Mouse (Mus musculus) spleen, adult 2 months (tissue): Measurements from ENCODE around the gene Nos1ap.

Source experiments
- CTCF ChIP-seq: fragments of 200-500 bp; IDR thresholded peaks from 2 replicates; pipeline ENCODE4 v1.5.1; 2011; ENCODE audit warnings: mild to moderate bottlenecking, inconsistent platforms; ENCODE audit not compliant: insufficient read depth, insufficient read length, insufficient replicate concordance; ENCODE audit errors: extremely low read depth
- POLR2A ChIP-seq: fragments of 200-500 bp; IDR thresholded peaks from 2 replicates; pipeline ENCODE4 v1.6.1; 2011; ENCODE audit warnings: low read depth, low read length, inconsistent platforms

DNA sequence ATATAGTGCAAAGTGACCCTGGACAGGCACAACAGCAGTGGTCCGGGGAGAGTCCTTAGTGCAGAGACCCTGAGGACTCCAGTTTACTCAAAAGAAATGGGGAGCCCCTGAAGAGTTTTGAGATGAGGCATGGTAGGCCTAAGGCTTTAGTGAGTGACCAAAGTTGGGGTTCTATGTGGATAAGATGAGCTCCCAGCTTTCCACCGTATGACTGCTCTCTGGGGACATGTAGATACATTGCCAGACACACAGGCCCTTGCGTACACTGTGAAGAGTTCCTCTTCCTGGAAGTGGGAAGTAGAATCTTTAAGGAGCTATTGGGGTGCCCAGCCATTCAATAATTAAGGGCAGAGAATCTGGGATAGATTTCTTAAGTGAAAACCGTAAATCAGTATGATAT, 90.2 kb downstream of the Nos1ap start:
- TF ChIP-seq CTCF (no peak), POLR2A (no peak)
